In genomic region chr14:27975661-27976060, GRCm38 (mm10) we compare ENCODE assay signal across 20 mouse cellular contexts.
A peak's percentile ranks its signal among the peaks of the same experiment; 100 is the strongest.
DNase-seq lines count a peak whose midpoint lies in the region; TF ChIP-seq lines count a peak whose summit lies in the region.
"Had no signal": no experiment of that assay in that cellular context is flagged by ENCODE, and none has a peak within 500 bp of the region (broad histone marks: within the 10 kb centered on the region; RNA-seq: fewer than 3 reads in every experiment).

No protein-coding gene starts in this region.

- peak overlapping the region; percentile 87 for H3K27ac ChIP-seq in layer of hippocampus, adult 2 months
- 0 out of 2 replicates have a peak overlapping the region, but pooled peaks have one; percentile 49 for H3K27ac ChIP-seq in cortical plate, adult 2 months (ENCODE audit: insufficient read depth, low read length)
- H3K27ac ChIP-seq: embryonic facial prominence, embryonic 13.5 days; heart, embryonic 13.5 days; hindbrain, embryonic 13.5 days; limb, embryonic 12.5 days; liver, embryonic 12.5 days; midbrain, embryonic 15.5 days; neural tube, embryonic 15.5 days had no signal

- H3K4me3 ChIP-seq in layer of hippocampus, adult 2 months, result no peak overlapping the region
- H3K4me3 ChIP-seq in cortical plate, adult 2 months (ENCODE audit: insufficient read depth, low read length), result no peak overlapping the region
- H3K4me3 ChIP-seq: embryonic facial prominence, embryonic 13.5 days; heart, embryonic 13.5 days; hindbrain, embryonic 13.5 days; limb, embryonic 12.5 days; liver, embryonic 12.5 days; midbrain, embryonic 15.5 days; myocyte; neural tube, embryonic 15.5 days had no signal

- TF ChIP-seq CTCF in layer of hippocampus, adult 2 months (conservative IDR thresholded peaks at IDR 0.05), result no peak
- TF ChIP-seq CTCF in cortical plate, adult 2 months (IDR thresholded peaks at IDR 0.05; ENCODE audit: extremely low read depth, insufficient read depth, low read length), result no peak

- peaks cover 6% of the 10 kb centered on the region for H3K4me1 ChIP-seq in cortical plate, adult 2 months (ENCODE audit: control insufficient read depth, insufficient read depth, low read length)
- H3K4me1 ChIP-seq: heart, embryonic 13.5 days; hindbrain, embryonic 13.5 days; limb, embryonic 12.5 days; liver, embryonic 12.5 days; midbrain, embryonic 15.5 days; neural tube, embryonic 15.5 days had no signal

- peak; percentile 39 to 67 for DNase-seq in layer of hippocampus, adult 2 months (ENCODE audit: low spot score in 2 of 2)
- DNase-seq in layer of hippocampus, adult 9-10 months (ENCODE audit: low spot score), result no peak
- DNase-seq in layer of hippocampus, adult 9-11 months, result peak; percentile 82
- DNase-seq in left cerebral cortex, postnatal 36 days (ENCODE audit: low spot score in 2 of 2), result peak; percentile 71 to 80
- no peak for DNase-seq in adrenal gland, postnatal 10 days
- no peak for DNase-seq in B cell, adult 2 months
- DNase-seq: cerebellum, adult 8-10 months; kidney, adult 9 months; kidney, postnatal 25 days; lung, embryonic 14.5 days; lung, postnatal 36 days had no signal

- no peak for TF ChIP-seq POLR2A in cortical plate, adult 2 months (IDR thresholded peaks at IDR 0.05; ENCODE audit: extremely low read depth, insufficient read depth, low read length)

- intact Hi-C loops in left cerebral cortex, postnatal 36 days (cut with DNase I), result loop anchor here (10.0 kb wide), 1 partner anchor 71 kb away; no protein-coding TSS in a partner anchor

Comparison
In these comparisons a context has a peak if more than half of its experiments do, and no peak if none do; other contexts are left out.
1. DNase-seq: peak in layer of hippocampus, adult 2 months (2 of 2), layer of hippocampus, adult 9-11 months (single experiment) and left cerebral cortex, postnatal 36 days (2 of 2); none in layer of hippocampus, adult 9-10 months (single experiment), adrenal gland, postnatal 10 days (single experiment) and B cell, adult 2 months (0 of 2).